Mouse (Mus musculus) hindbrain, embryonic 12.5 days (tissue): ENCODE results near the gene Zfp341. TPM values are rescaled to one million over a fixed set of nuclear protein-coding genes. Genes with fewer than 3 reads are reported as not detected.

ENCODE experiments used
- ATAC-seq: fragments of 200-750 bp; cut with Nextera tagmentation; 2 replicates; pipeline ENCODE4 v1.8.0; 2017; ENCODE audit warnings: moderate TSS enrichment; ENCODE audit not compliant: low FRiP score
- H3K27ac ChIP-seq: fragments of 300-500 bp; sonication (generic); 2 replicates; pipeline ENCODE4 v1.5.1; 2016; ENCODE audit warnings: mild to moderate bottlenecking
- H3K27me3 ChIP-seq: fragments of 300-500 bp; sonication (generic); 2 replicates; pipeline ENCODE4 v1.6.1; 2016; ENCODE audit warnings: mild to moderate bottlenecking
- H3K36me3 ChIP-seq: fragments of 300-500 bp; sonication (generic); 2 replicates; pipeline ENCODE4 v1.6.1; 2016; ENCODE audit warnings: mild to moderate bottlenecking
- H3K4me1 ChIP-seq: fragments of 300-500 bp; sonication (generic); 2 replicates; pipeline ENCODE4 v1.6.1; 2016
- H3K4me2 ChIP-seq: fragments of 300-500 bp; sonication (generic); replicated peaks from 2 replicates; pipeline ENCODE4 v1.6.1; 2016; ENCODE audit warnings: mild to moderate bottlenecking
- H3K4me3 ChIP-seq: fragments of 300-500 bp; sonication (generic); 2 replicates; pipeline ENCODE4 v1.5.1; 2016; ENCODE audit warnings: mild to moderate bottlenecking
- H3K9ac ChIP-seq: fragments of 300-500 bp; sonication (generic); 2 replicates; pipeline ENCODE4 v1.6.1; 2016; ENCODE audit warnings: mild to moderate bottlenecking, moderate library complexity
- H3K9me3 ChIP-seq: fragments of 300-500 bp; sonication (generic); replicated peaks from 2 replicates; pipeline ENCODE4 v1.6.1; 2016; ENCODE audit warnings: mild to moderate bottlenecking
- WGBS: fragments of 180-500 bp; shearing (Covaris S2); methylation state at CpG from one replicate; pipeline ENCODE4 v1.1.7; 2016; 5-methylcytosine and 5-hydroxymethylcytosine counted together
- polyA plus RNA-seq: library from polyadenylated mRNA; unstranded; fragments of >200 nt; fragmentation: Nextera tagmentation; extraction: Ambion mirVana; gene quantifications from 2 replicates; pipeline ENCODE4 v1.2.1, GENCODE M21; 2016

Zfp341 gene
- polyA plus RNA-seq, 1 experiment from 2014 or later: 1.1 TPM

DNA sequence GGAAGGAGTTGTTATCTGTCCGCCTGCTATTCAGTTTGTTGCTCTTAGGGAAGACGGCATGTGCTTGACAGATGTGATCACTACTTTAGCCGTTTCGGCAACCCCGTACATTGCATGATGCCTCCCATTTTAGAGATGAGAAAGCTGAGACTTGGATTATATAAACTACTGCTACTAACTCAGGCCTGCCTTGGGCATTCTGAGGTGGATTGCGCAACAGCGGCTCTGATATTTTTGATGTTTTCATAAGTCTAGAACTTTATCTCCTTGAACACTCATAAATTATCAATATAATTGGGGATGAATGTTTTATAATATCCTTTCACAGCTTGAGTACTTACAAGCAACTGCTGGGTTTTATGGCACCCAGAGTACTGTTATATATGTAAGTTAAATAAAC lies 55.6 kb downstream of the Zfp341 start:
- Histone ChIP-seq H3K9me3 (no peaks in the 10 kb centered on the region), H3K27me3 (no peaks in the 10 kb centered on the region), H3K9ac (no peak overlapping the region), H3K36me3 (0 out of 2 replicates have a peak, but pooled peaks cover 5% of the 10 kb centered on the region), H3K4me3 (no peak overlapping the region), H3K27ac (no peak overlapping the region), H3K4me1 (peaks cover under 1% of the 10 kb centered on the region; the same call in 1 of the 2 replicates), H3K4me2 (no peak overlapping the region)
- ATAC-seq: no peak
- 85% methylated on average over 7 of the region's 7 CpGs for WGBS

DNA sequence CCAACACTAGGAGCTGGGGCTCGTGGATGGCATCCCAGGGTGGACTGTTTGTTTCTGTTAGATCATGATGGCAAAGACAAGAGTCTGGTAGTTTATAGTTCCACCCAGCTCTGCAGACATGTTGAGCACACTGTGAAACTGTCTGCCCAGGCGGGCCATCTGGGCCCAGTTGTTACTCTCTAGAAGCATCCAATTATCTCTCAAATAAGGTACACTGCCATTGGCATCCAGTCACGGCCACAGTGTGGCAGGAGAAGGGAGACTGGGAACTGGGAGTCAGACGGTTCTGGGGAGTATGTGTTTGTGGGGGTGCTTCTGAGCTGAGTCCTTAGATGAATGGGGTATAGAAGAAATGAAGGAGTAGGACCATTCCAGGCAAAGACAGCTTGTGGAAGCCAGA lies 57.0 kb downstream of the Zfp341 start:
- peaks cover 6% of the 10 kb centered on the region; the same call in 1 of the 2 replicates for H3K4me1 ChIP-seq
- H3K9ac ChIP-seq: no peak overlapping the region
- no peaks in the 10 kb centered on the region for H3K9me3 ChIP-seq
- H3K36me3 ChIP-seq: 0 out of 2 replicates have a peak, but pooled peaks cover 5% of the 10 kb centered on the region
- 77% methylated on average over 4 of the region's 4 CpGs for WGBS
- no peak for ATAC-seq
- H3K4me2 ChIP-seq: no peak overlapping the region
- no peak overlapping the region for H3K4me3 ChIP-seq
- no peaks in the 10 kb centered on the region for H3K27me3 ChIP-seq
- no peak overlapping the region for H3K27ac ChIP-seq

DNA sequence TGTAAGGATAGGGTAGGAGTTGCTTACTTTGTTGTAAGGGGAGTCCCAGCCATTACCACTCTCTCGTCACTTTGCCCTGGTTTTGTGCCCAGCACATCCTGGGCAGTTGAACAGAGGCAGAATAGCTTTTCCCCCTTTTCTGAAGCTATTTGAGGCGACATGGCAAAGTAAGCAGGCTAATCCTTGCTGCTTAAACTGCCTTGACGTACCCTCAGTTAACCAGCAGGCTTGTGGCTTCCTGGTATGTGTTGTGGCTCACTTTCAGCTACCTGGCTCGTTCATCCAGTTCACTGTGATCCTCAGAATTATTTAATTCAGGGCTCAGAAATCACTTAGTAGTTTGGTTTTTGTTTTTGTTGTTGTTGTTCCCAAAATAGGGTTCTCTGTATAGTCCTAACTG lies 57.6 kb downstream of the Zfp341 start:
- 87% methylated on average over 4 of the region's 4 CpGs for WGBS
- 0 out of 2 replicates have a peak, but pooled peaks cover 5% of the 10 kb centered on the region for H3K36me3 ChIP-seq
- H3K27me3 ChIP-seq: no peaks in the 10 kb centered on the region
- peaks cover 6% of the 10 kb centered on the region; the same call in 1 of the 2 replicates for H3K4me1 ChIP-seq
- no peak overlapping the region for H3K27ac ChIP-seq
- no peak overlapping the region for H3K4me2 ChIP-seq
- no peaks in the 10 kb centered on the region for H3K9me3 ChIP-seq
- no peak overlapping the region for H3K9ac ChIP-seq
- no peak overlapping the region for H3K4me3 ChIP-seq
- no peak for ATAC-seq

GRCm38 (mm10) chr2:154674008-154674407 lies 60.9 kb downstream of the Zfp341 start:
- WGBS: 80% methylated on average over 4 of the region's 4 CpGs
- H3K9ac ChIP-seq: no peak overlapping the region
- ATAC-seq: no peak
- peaks cover 25% of the 10 kb centered on the region for H3K4me1 ChIP-seq
- no peaks in the 10 kb centered on the region for H3K27me3 ChIP-seq
- H3K27ac ChIP-seq: 0 out of 2 replicates have a peak overlapping the region, but pooled peaks have one; percentile 23
- no peak overlapping the region for H3K4me3 ChIP-seq
- no peak overlapping the region for H3K4me2 ChIP-seq
- 0 out of 2 replicates have a peak, but pooled peaks cover 5% of the 10 kb centered on the region for H3K36me3 ChIP-seq
- no peaks in the 10 kb centered on the region for H3K9me3 ChIP-seq

GRCm38 (mm10) chr2:154676653-154677609 lies 63.8 kb downstream of the Zfp341 start:
- peaks cover 29% of the 10 kb centered on the region for H3K4me1 ChIP-seq
- H3K36me3 ChIP-seq: 0 out of 2 replicates have a peak, but pooled peaks cover 5% of the 10 kb centered on the region
- peak overlapping the region; percentile 21 for H3K4me3 ChIP-seq
- 58% methylated on average over 19 of the region's 19 CpGs for WGBS
- no peaks in the 10 kb centered on the region for H3K9me3 ChIP-seq
- H3K27ac ChIP-seq: peak overlapping the region; percentile 91
- H3K4me2 ChIP-seq: peak overlapping the region; percentile 51
- H3K9ac ChIP-seq: peak overlapping the region; percentile 54
- H3K27me3 ChIP-seq: no peaks in the 10 kb centered on the region
- ATAC-seq: peak; percentile 86

DNA sequence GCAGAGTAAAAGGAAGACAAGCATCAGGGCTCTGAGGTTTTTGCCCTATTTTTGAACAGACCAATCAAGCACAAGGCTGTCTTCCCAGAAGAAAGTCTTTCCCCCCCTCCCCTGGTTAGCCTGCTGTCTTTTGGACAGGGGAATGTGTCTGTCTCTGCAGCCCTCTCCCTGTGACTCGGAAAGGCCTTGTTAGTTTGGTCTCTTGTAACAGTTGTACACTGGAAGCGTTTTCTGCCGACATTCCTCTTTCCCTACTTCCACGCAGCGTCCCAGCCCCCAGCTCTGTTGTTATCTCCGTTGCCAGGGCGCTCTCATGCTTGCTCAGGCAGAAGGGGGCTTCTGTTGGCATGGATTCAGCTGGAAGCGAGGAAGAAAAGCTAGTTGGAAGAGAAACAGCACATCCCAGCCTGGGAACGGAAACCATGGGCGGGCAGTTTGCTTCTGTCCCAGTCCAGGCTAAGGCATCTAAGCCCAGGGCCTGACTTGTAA lies 64.6 kb downstream of the Zfp341 start:
- H3K4me3 ChIP-seq: peak overlapping the region; percentile 11
- no peaks in the 10 kb centered on the region for H3K9me3 ChIP-seq
- H3K27ac ChIP-seq: peak overlapping the region; percentile 91
- ATAC-seq: peak; percentile 81
- no peaks in the 10 kb centered on the region for H3K27me3 ChIP-seq
- 0 out of 2 replicates have a peak, but pooled peaks cover 3% of the 10 kb centered on the region for H3K36me3 ChIP-seq
- 9% methylated on average over 10 of the region's 10 CpGs for WGBS
- H3K9ac ChIP-seq: peak overlapping the region; percentile 54
- peaks cover 34% of the 10 kb centered on the region for H3K4me1 ChIP-seq
- H3K4me2 ChIP-seq: peak overlapping the region; percentile 51

GRCm38 (mm10) chr2:154678995-154679394 lies 65.9 kb downstream of the Zfp341 start:
- no peak overlapping the region for H3K27ac ChIP-seq
- no peaks in the 10 kb centered on the region for H3K36me3 ChIP-seq
- H3K9me3 ChIP-seq: no peaks in the 10 kb centered on the region
- H3K27me3 ChIP-seq: no peaks in the 10 kb centered on the region
- H3K4me1 ChIP-seq: peaks cover 35% of the 10 kb centered on the region
- H3K4me3 ChIP-seq: no peak overlapping the region
- WGBS: 94% methylated on average over 3 of the region's 3 CpGs
- H3K9ac ChIP-seq: no peak overlapping the region
- H3K4me2 ChIP-seq: no peak overlapping the region
- ATAC-seq: no peak

DNA sequence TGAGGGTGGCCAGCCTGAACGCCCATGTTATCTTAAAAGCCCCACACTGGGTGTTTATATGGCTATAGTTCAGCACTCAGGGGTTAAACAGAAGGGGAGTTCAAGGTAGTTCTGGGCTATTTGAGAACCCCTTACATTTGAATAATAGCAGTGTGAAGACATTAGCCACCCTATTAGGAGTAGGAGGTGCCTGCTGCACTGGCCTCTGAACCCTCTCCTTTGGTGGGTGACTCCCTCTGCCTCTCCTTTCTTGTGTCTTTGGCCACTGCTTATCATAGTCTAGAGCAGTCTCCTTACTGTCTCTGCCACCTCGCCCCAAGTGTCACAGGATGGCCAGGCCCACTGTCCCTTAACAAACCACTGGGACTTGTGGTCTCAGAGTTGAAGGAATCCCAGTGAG lies 67.2 kb downstream of the Zfp341 start:
- Histone ChIP-seq H3K27ac (no peak overlapping the region), H3K4me2 (no peak overlapping the region), H3K27me3 (no peaks in the 10 kb centered on the region), H3K9ac (no peak overlapping the region), H3K4me1 (peaks cover 32% of the 10 kb centered on the region), H3K9me3 (no peaks in the 10 kb centered on the region), H3K36me3 (0 out of 2 replicates have a peak, but pooled peaks cover 2% of the 10 kb centered on the region), H3K4me3 (no peak overlapping the region)
- no peak for ATAC-seq
- WGBS: 88% methylated on average over 2 of the region's 2 CpGs

GRCm38 (mm10) chr2:154680941-154681340 lies 67.8 kb downstream of the Zfp341 start:
- H3K4me2 ChIP-seq: no peak overlapping the region
- no peaks in the 10 kb centered on the region for H3K27me3 ChIP-seq
- H3K4me3 ChIP-seq: no peak overlapping the region
- H3K9me3 ChIP-seq: no peaks in the 10 kb centered on the region
- ATAC-seq: no peak
- 0 out of 2 replicates have a peak, but pooled peaks cover 2% of the 10 kb centered on the region for H3K36me3 ChIP-seq
- WGBS: 93% methylated on average over 6 of the region's 6 CpGs
- H3K4me1 ChIP-seq: peaks cover 32% of the 10 kb centered on the region
- no peak overlapping the region for H3K27ac ChIP-seq
- H3K9ac ChIP-seq: no peak overlapping the region

DNA sequence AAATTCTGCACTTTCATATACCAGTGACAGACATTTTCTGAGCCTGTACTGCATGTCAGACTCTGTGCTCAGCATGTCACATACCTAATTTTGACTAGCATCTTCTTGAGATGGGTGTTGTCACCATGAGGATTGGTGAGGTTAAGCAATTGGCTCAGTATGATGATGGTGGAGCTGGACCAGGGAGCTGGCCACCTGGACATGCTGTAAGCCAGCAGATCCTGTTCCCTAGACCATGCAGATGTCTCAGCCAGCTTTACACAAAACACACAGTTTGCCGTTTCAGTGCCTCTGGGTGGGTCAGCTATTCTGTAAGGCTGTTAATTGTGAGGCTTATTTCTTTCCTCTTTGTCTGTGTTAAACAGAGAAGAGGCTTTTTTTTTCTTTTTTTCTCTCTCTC lies 69.6 kb downstream of the Zfp341 start:
- H3K27ac ChIP-seq: peak overlapping the region; percentile 1; the same call in 1 of the 2 replicates
- 56% methylated on average over 1 of the region's 1 CpGs for WGBS
- 0 out of 2 replicates have a peak, but pooled peaks cover 2% of the 10 kb centered on the region for H3K36me3 ChIP-seq
- H3K4me2 ChIP-seq: no peak overlapping the region
- H3K27me3 ChIP-seq: no peaks in the 10 kb centered on the region
- H3K9ac ChIP-seq: no peak overlapping the region
- no peak overlapping the region for H3K4me3 ChIP-seq
- no peak for ATAC-seq
- H3K4me1 ChIP-seq: peaks cover 20% of the 10 kb centered on the region
- no peaks in the 10 kb centered on the region for H3K9me3 ChIP-seq

DNA sequence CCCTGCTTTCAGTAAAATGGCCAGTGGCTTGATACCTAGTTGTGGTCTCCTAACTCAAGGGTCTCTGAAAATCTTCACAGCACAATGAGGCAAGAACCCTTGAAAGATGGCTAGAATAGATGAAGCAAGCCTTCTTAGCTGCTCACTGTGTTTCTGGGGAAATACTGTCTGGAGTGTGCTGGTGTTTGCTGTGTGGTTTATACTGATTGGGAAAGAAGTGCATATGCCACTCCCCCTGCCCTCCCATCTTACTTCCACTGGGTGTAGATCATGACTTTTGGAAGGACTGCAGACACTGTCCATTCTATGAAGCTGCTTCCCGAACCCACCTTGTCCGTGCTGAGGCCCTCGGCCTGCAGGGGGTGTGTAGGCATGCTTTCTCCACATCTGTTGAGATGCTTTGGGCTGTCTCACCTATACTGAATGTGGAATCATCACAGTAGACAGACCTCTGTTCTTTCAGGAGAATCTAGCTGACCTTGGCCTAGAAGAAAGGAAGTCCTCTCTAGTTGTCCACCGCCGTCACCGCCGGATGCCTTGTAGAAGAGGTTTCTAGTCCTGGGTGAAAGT lies 71.9 kb downstream of the Zfp341 start:
- Histone ChIP-seq H3K4me1 (peaks cover 13% of the 10 kb centered on the region; the same call in 1 of the 2 replicates), H3K4me3 (no peak overlapping the region), H3K27ac (no peak overlapping the region), H3K9me3 (no peaks in the 10 kb centered on the region), H3K36me3 (peaks cover 10% of the 10 kb centered on the region), H3K27me3 (no peaks in the 10 kb centered on the region), H3K4me2 (no peak overlapping the region), H3K9ac (no peak overlapping the region)
- WGBS: 96% methylated on average over 7 of the region's 7 CpGs
- ATAC-seq: no peak

GRCm38 (mm10) chr2:154685772-154686171 lies 72.7 kb downstream of the Zfp341 start:
- H3K4me1 ChIP-seq: peaks cover 9% of the 10 kb centered on the region; the same call in 1 of the 2 replicates
- no peak for ATAC-seq

More at GRCm38 (mm10) chr2:154685772-154686171, 72.7 kb downstream of the Zfp341 start:
- Histone ChIP-seq H3K27ac (no peak overlapping the region), H3K4me2 (no peak overlapping the region), H3K4me3 (no peak overlapping the region), H3K27me3 (no peaks in the 10 kb centered on the region), H3K9me3 (no peaks in the 10 kb centered on the region), H3K9ac (no peak overlapping the region), H3K36me3 (peaks cover 18% of the 10 kb centered on the region)
- WGBS: 94% methylated on average over 3 of the region's 3 CpGs
